Mouse (Mus musculus) sigmoid colon, adult 10 weeks (tissue): Measurements from ENCODE around the gene Cyp4a29. TPM values are rescaled to one million over a fixed set of nuclear protein-coding genes. Genes with fewer than 3 reads are reported as not detected.

Source experiments
- polyA plus RNA-seq: library from polyadenylated mRNA; stranded (reverse); fragments of 350-450 nt; fragmentation: Illumina TruSeq; extraction: RNeasy Lipid Tissue Mini Kit (QIAGEN cat#74804); gene quantifications from one replicate; pipeline ENCODE4 v1.2.3, GENCODE M21; 2014; ENCODE audit warnings: low read depth, low replicate concordance

The Cyp4a29 gene
- not detected for polyA plus RNA-seq

DNA sequence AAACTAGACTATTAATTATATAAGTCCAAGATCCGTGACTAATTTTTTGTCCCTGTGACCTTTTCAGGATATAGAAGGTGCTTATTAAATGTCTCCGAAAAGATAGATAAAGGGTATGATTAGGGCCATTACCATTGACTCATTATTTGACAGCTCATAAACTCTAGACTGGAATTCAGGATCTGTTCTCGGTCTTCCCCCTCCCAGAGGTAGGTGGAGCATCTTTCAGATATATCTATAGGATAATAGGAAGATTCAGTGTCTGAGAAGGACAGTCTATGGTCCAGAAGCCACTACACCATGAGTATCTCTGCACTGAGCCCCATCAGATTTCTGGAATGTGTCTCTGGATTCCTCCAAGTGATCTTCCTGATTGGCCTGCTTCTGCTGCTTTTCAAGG, at the start of gene Cyp4a29:
Gene Cyp4a29, plus strand, starts transcription at position 301 of the 400 bp plus-strand sequence.

DNA sequence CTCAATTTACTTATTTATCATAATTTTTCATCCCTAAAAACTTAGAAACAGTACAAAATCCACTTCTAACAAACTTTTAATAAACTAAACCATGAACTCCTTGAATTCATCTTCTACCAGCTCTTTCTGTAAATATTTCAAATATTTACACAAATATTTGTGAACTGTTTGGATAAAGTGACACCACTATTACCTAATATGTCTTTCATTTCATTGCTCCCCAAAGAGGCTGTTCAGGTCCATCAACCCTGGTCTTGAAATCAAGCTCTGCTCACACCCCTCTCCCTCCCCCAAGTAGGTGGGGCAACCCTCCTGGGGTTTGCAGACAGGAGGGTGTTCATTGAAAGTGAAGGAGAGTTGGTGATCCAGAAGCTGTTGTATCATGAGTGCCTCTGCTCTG, 56.9 kb downstream of the Cyp4a29 start, which contains the start of gene Cyp4a12a:
Gene Cyp4a12a, plus strand, starts transcription at position 301 of the 400 bp plus-strand sequence.

Other genes with a start within 250 kb of the Cyp4a29 start
- gene Stil, start 241.9 kb upstream of the Cyp4a29 start, polyA plus RNA-seq = 7.0 TPM
- 1.5 TPM for gene Tal1, start 185.7 kb upstream of the Cyp4a29 start, polyA plus RNA-seq
- 16.0 TPM for gene Pdzk1ip1, start 153.4 kb upstream of the Cyp4a29 start, polyA plus RNA-seq
- 1.5 TPM for gene Cyp4x1, start 107.8 kb upstream of the Cyp4a29 start, polyA plus RNA-seq
- gene Cyp4a12a, start 57.0 kb downstream of the Cyp4a29 start, polyA plus RNA-seq = not detected
- not detected for gene Cyp4a12b, start 169.5 kb downstream of the Cyp4a29 start, polyA plus RNA-seq
- gene Cyp4a30b, start 210.5 kb downstream of the Cyp4a29 start, polyA plus RNA-seq = not detected